Mouse (Mus musculus) ES-Bruce4 (cell line): Measurements from ENCODE around the gene Rab11fip3. TPM values are rescaled to one million over a fixed set of nuclear protein-coding genes. Genes with fewer than 3 reads are reported as not detected.
"Not testable (repeated sequence)": the region's sequence is repeated elsewhere in the genome, so short reads cannot be mapped to it uniquely, and the experiment has no call there.

ENCODE experiments used
- H3K27ac ChIP-seq: 2 replicates; pipeline ENCODE4 v1.5.1; 2012; ENCODE audit warnings: low read length, inconsistent platforms; ENCODE audit not compliant: insufficient read depth
- H3K27me3 ChIP-seq: 2 replicates; pipeline ENCODE4 v1.6.1; 2012; ENCODE audit warnings: mild to moderate bottlenecking, low read length, inconsistent platforms; ENCODE audit not compliant: control insufficient read depth, poor library complexity, insufficient read depth, severe bottlenecking
- H3K36me3 ChIP-seq: 2 replicates; pipeline ENCODE4 v1.6.1; 2012; ENCODE audit warnings: inconsistent platforms, mild to moderate bottlenecking, low read length, moderate library complexity; ENCODE audit not compliant: control insufficient read depth, poor library complexity, insufficient read depth, severe bottlenecking
- H3K4me1 ChIP-seq: one replicate; pipeline ENCODE4 v1.8.1; 2011; ENCODE audit warnings: low read length; ENCODE audit not compliant: control insufficient read depth, insufficient read depth
- H3K4me3 ChIP-seq: 2 replicates; pipeline ENCODE4 v1.5.1; 2011; ENCODE audit warnings: low read depth, mild to moderate bottlenecking, low read length
- H3K9ac ChIP-seq: 2 replicates; pipeline ENCODE4 v1.6.1; 2012; ENCODE audit warnings: low read depth, mild to moderate bottlenecking, inconsistent platforms; ENCODE audit not compliant: poor library complexity, severe bottlenecking
- H3K9me3 ChIP-seq: replicated peaks from 2 replicates; pipeline ENCODE4 v1.6.1; 2012; ENCODE audit warnings: mild to moderate bottlenecking, low read length, inconsistent platforms; ENCODE audit not compliant: control insufficient read depth, poor library complexity, insufficient read depth, severe bottlenecking
- CTCF ChIP-seq: IDR thresholded peaks from one replicate; pipeline ENCODE4 v1.8.1; 2011; ENCODE audit warnings: low read depth, low read length
- EP300 ChIP-seq: IDR thresholded peaks from 2 replicates; pipeline ENCODE4 v1.6.1; 2011; ENCODE audit warnings: low read depth, low read length; ENCODE audit not compliant: insufficient read depth
- POLR2A ChIP-seq: IDR thresholded peaks from one replicate; pipeline ENCODE4 v1.8.1; 2011; ENCODE audit warnings: low read length; ENCODE audit not compliant: insufficient read depth
- polyA plus RNA-seq: library from polyadenylated mRNA; stranded (reverse); fragments of >200 nt; gene quantifications from 2 replicates; pipeline ENCODE4 v1.2.4, GENCODE M21; 2011; ENCODE audit warnings: low read depth; ENCODE audit not compliant: missing spikeins, insufficient read depth, insufficient read length

The Rab11fip3 gene
- polyA plus RNA-seq, 1 experiment, result 27.5 TPM

DNA sequence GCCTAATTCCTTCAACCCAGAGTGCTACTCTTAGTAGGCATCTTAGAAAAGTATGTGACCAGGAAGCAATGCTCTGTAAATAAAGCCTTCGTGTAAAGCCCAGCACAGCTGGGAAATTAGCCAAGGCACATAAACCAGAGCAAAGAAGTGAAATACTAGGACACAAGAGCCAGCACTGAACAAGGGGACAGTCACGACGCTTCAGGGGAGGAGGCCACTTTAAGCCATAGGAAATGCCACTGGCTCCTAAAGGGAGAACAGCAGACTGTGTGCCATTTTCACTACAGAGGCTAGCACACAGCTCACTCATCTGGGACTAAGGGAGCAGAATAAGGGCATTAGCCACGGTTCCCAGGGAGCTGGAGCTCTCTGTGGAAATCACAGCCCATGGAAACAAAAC lies 24.1 kb downstream of the Rab11fip3 start:
- H3K9ac ChIP-seq, result no peak overlapping the region
- H3K4me3 ChIP-seq, result no peak overlapping the region
- no peaks in the 10 kb centered on the region for H3K36me3 ChIP-seq
- no peaks in the 10 kb centered on the region for H3K27me3 ChIP-seq
- H3K9me3 ChIP-seq, result no peaks in the 10 kb centered on the region
- TF ChIP-seq EP300 (no peak), CTCF (no peak), POLR2A (no peak)
- H3K4me1 ChIP-seq, result no peaks in the 10 kb centered on the region
- H3K27ac ChIP-seq, result no peak overlapping the region

DNA sequence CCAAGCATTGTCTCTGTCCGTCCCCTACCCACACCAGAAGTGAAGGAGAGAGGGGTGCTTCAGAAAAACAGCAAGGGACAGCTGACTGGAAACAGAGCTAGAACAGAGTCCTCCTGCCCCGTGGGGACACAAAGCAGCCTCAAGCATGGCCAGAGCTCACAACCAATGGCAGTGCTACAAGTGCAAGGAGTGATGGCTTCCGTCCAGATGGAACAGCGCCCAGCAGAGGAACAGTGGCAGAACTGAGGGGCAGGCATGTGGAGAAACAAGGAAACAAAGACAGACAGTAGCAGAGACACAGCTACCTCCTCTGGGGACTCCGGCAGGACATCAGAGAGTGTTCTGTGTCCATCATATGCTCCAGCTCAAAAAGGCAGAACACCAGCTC lies 26.1 kb downstream of the Rab11fip3 start:
- H3K27ac ChIP-seq, result no peak overlapping the region
- TF ChIP-seq EP300, result no peak
- H3K9ac ChIP-seq, result no peak overlapping the region
- H3K27me3 ChIP-seq, result no peaks in the 10 kb centered on the region
- H3K4me3 ChIP-seq, result no peak overlapping the region
- H3K36me3 ChIP-seq, result no peaks in the 10 kb centered on the region
- H3K4me1 ChIP-seq, result no peaks in the 10 kb centered on the region
- no peaks in the 10 kb centered on the region for H3K9me3 ChIP-seq

DNA sequence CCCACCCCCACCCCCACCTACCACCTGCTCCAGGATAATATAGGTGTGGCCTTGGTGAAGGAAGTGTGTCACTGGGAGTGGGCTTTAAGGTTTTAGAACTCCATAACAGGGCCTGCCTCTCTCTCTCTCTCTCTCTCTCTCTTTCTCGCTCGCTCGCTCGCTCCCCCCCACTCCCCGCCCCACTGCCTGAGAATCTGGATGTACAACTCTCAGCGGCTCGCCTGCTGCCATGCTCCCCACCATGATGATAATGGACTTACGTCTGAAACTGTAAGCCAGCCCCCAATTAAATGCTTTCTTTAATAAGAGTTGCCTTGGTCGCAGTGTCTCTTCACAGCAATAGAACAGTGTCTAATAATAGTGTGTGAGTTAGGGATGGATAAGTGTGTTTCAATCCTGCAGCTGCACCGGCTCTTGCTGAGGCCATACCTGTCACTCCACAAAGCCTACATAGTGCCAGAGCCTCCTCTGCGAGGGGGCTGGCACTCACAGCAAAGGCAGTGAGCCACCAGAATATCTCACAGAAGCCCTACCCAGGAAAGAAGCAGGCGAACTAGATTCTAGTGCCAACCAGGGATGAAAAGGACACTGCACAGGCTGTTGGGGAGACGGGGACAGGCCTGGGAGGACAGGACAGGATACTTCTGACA lies 26.6 kb downstream of the Rab11fip3 start:
- TF ChIP-seq EP300, result no peak
- TF ChIP-seq CTCF, result no peak
- no peak for TF ChIP-seq POLR2A
- Histone ChIP-seq H3K4me1 (no peaks in the 10 kb centered on the region), H3K4me3 (no peak overlapping the region), H3K27ac (no peak overlapping the region), H3K36me3 (no peaks in the 10 kb centered on the region), H3K9ac (no peak overlapping the region), H3K9me3 (no peaks in the 10 kb centered on the region), H3K27me3 (no peaks in the 10 kb centered on the region)

DNA sequence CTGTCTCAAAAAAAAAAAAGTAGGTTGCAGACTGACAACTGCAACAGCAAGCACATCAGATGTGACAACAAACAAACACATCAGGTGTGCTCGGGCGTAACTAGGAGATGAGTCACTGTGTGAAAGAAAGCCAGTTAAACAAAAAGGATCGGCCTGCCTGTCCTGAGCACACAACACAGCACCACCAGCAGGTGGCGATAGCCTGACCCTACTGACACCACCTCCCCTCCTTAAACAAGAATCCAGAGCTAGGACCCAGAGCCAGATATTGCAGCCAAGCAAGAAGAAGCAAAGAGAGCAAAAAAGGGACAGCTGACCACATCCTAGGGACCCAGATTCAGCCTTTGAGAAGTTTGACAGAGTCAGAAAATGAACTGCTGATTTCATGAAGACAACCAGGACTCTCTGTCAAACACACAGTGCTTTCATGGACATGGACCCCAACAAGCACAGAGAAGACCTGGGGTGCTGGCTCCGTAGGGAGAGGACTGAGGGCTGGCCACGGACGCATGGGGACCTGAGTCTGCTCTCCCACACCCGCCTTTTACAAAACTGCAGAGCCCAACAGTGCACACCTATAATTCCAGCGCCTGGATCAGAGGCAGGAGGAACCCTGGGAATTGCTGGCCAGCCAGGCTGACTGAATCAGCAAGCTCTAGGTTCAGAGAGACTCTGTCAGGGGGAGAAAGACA lies 28.1 kb downstream of the Rab11fip3 start:
- Histone ChIP-seq H3K9ac (no peak overlapping the region), H3K27ac (no peak overlapping the region), H3K4me1 (no peaks in the 10 kb centered on the region), H3K9me3 (no peaks in the 10 kb centered on the region), H3K4me3 (no peak overlapping the region), H3K36me3 (no peaks in the 10 kb centered on the region), H3K27me3 (no peaks in the 10 kb centered on the region)
- TF ChIP-seq EP300, result no peak
- TF ChIP-seq POLR2A, result no peak
- TF ChIP-seq CTCF, result peak; percentile 99

DNA sequence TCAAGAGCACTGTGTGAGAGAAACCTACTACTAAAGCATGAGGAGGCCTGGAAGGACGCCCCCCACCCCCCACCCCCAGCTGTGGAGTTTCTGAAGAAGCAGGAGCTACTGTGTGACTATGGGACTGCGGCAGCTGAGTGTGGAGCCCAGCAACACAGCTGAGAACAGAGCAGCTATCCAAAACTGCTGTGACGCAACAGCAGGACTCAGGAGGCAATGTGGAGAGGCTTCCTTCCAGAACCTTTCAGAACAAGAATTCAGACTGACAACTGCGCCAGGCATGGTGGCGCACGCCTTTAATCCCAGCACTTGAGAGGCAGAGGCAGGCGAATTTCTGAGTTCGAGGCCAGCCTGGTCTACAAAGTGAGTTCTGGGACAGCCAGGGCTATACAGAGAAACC lies 28.6 kb downstream of the Rab11fip3 start:
- H3K4me1 ChIP-seq, H3K9me3 ChIP-seq, H3K36me3 ChIP-seq, H3K27ac ChIP-seq, H3K27me3 ChIP-seq, H3K9ac ChIP-seq, H3K4me3 ChIP-seq: not testable (repeated sequence)

DNA sequence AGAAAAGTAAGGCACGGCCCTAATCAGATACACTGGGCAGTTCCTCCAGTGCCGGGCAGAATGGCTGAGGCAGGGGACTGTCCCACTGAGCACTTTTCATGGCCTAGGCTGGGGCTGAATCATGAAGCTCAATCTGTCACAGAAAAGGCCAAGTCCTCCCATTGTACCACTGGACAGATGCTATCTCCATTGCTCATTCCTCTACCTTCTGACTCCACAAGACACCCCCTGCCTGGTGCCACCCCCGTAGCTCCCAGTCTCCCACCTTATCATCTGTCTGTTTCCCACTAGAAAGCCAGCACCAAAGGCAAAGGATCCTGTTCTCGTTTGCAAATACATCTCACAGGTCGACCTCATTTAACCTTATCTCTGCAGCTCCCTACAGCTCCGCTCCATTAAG lies 37.3 kb downstream of the Rab11fip3 start:
- no peak overlapping the region for H3K4me3 ChIP-seq
- H3K36me3 ChIP-seq, result no peaks in the 10 kb centered on the region
- H3K9me3 ChIP-seq, result no peaks in the 10 kb centered on the region
- no peaks in the 10 kb centered on the region for H3K27me3 ChIP-seq
- no peaks in the 10 kb centered on the region for H3K4me1 ChIP-seq
- no peak for TF ChIP-seq EP300
- no peak for TF ChIP-seq CTCF
- no peak for TF ChIP-seq POLR2A
- H3K27ac ChIP-seq, result no peak overlapping the region
- no peak overlapping the region for H3K9ac ChIP-seq
